Mouse (Mus musculus) forebrain, embryonic 16.5 days (tissue): Measurements from ENCODE around the gene Tmem238. TPM values are rescaled to one million over a fixed set of nuclear protein-coding genes. Genes with fewer than 3 reads are reported as not detected.

Experiments used
- ATAC-seq: fragments of 200-750 bp; cut with Nextera tagmentation; 2 replicates; pipeline ENCODE4 v1.8.0; 2017; ENCODE audit warnings: mild to moderate bottlenecking, moderate library complexity
- H3K27ac ChIP-seq: fragments of 300-500 bp; sonication (generic); 2 replicates; pipeline ENCODE4 v1.5.1; 2014; ENCODE audit warnings: low read length, control low read depth
- H3K27me3 ChIP-seq: fragments of 300-500 bp; sonication (generic); replicated peaks from 2 replicates; pipeline ENCODE4 v1.6.1; 2014; ENCODE audit warnings: low read length; ENCODE audit not compliant: control insufficient read depth, insufficient read depth
- H3K36me3 ChIP-seq: fragments of 300-500 bp; sonication (generic); 2 replicates; pipeline ENCODE4 v1.6.1; 2014; ENCODE audit not compliant: control insufficient read depth, insufficient read depth
- H3K4me1 ChIP-seq: fragments of 300-500 bp; sonication (generic); replicated peaks from 2 replicates; pipeline ENCODE4 v1.6.1; 2014; ENCODE audit warnings: low read length; ENCODE audit not compliant: control insufficient read depth, insufficient read depth
- H3K4me2 ChIP-seq: fragments of 300-500 bp; sonication (generic); 2 replicates; pipeline ENCODE4 v1.6.1; 2014; ENCODE audit warnings: mild to moderate bottlenecking, low read length, control low read depth
- H3K4me3 ChIP-seq: fragments of 300-500 bp; sonication (generic); replicated peaks from 2 replicates; pipeline ENCODE4 v1.5.1; 2014; ENCODE audit warnings: mild to moderate bottlenecking, low read length, control low read depth
- H3K9ac ChIP-seq: fragments of 300-500 bp; sonication (generic); replicated peaks from 2 replicates; pipeline ENCODE4 v1.6.1; 2014; ENCODE audit warnings: low read depth, low read length, control low read depth
- H3K9me3 ChIP-seq: fragments of 300-500 bp; sonication (generic); 2 replicates; pipeline ENCODE4 v1.6.1; 2016; ENCODE audit warnings: low read length; ENCODE audit not compliant: control insufficient read depth
- WGBS: fragments of 180-500 bp; shearing (Covaris S2); extraction: QIAGEN DNeasy Blood & Tissue Kit; methylation state at CpG from one replicate; pipeline ENCODE4 v1.1.7; 2014; 5-methylcytosine and 5-hydroxymethylcytosine counted together
- polyA plus RNA-seq: library from polyadenylated mRNA; unstranded; fragments of >200 nt; fragmentation: Nextera tagmentation; extraction: Ambion mirVana; gene quantifications from 2 replicates; pipeline ENCODE4 v1.2.1, GENCODE M21; 2015

The Tmem238 gene
- polyA plus RNA-seq, 1 experiment from 2014 or later, result 3.3 TPM

DNA sequence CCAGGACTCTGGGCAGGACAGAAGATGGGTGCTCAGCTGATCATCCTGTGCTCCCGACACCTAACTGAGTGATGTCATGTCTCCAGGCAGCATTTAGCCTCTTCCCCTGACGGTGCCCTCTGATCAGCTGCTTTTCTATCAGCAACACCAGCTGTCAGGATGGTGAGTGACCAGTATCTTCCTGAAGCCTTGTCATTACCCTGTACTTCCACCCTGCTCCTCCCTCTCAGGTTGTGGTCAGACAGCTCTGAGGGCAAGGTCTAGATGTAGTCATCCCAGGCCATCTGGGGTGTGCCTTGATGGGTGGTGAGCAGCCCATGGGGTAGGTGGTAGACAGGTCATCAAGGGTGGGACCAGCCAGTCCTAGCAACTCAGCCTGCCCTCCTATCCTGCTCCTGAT, 40.3 kb downstream of the Tmem238 start:
- H3K36me3 ChIP-seq, result no peaks in the 10 kb centered on the region

DNA sequence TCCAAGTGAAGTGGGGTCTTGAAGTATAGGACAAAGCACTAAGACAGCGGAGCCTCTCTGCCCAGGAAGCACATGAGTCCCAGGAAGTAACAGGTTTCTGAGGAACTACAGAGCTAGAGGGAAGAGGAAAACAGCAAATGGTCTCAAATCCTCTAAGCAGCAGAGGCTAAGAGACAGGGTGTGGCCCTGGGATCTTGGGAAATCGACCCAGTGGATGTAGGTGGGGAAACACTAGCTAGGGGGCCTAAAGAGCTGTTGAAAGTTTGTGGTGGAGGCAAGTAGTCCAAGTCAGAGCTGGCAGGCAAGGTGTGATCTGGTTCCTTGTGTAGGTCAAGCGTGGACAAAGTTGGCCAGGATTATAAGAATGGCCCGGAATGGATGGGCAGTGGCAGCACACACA, 41.1 kb downstream of the Tmem238 start:
- Histone ChIP-seq H3K36me3 (no peaks in the 10 kb centered on the region), H3K9me3 (no peaks in the 10 kb centered on the region), H3K27ac (no peak overlapping the region), H3K27me3 (no peaks in the 10 kb centered on the region), H3K4me2 (no peak overlapping the region), H3K4me3 (no peak overlapping the region), H3K4me1 (peaks cover 15% of the 10 kb centered on the region), H3K9ac (no peak overlapping the region)
- no peak for ATAC-seq
- 82% methylated on average over 4 of the region's 4 CpGs for WGBS

More for the DNA sequence above, 40.3 kb downstream of the Tmem238 start:
- ATAC-seq, result no peak
- peaks cover 15% of the 10 kb centered on the region for H3K4me1 ChIP-seq
- H3K27me3 ChIP-seq, result no peaks in the 10 kb centered on the region
- WGBS, result 85% methylated on average over 2 of the region's 2 CpGs
- no peak overlapping the region for H3K9ac ChIP-seq
- H3K9me3 ChIP-seq, result no peaks in the 10 kb centered on the region
- H3K27ac ChIP-seq, result no peak overlapping the region
- no peak overlapping the region for H3K4me3 ChIP-seq
- no peak overlapping the region for H3K4me2 ChIP-seq

- 82% methylated on average over 9 of the region's 9 CpGs for WGBS
- no peak overlapping the region for H3K9ac ChIP-seq
Measured at GRCm38 (mm10) chr7:4747156-4747899, 42.1 kb downstream of the Tmem238 start.

DNA sequence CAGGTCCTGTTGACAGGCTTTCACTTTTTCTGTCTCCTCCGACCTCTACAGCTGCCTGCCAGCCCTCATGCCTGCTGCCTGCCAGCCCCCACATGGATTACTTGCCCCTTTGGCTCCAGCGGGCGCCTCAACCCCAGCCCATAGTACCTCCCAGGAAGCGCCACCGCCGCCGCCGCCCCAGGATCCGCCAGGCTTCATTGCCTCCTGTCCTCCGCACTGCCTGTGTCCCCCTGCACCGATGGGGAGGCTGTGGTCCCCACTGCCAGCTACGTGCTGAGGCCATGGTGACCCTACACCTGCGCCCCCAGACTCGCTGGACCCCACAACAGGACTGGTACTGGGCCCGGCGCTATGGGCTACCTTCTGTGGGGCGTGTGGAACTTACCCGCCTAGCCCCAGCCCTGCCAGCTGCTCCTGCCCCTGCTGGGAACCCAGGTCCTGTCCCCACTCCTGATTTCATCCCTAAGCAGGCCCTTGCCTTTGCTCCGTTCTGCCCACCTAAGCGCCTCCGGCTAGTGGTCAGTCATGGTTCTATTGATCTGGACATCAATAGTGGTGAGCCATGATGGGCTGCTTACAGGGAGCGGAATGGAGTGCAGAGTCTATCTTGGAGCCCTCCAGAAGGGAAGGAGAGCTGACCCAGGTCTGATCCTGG, 43.0 kb downstream of the Tmem238 start:
- Histone ChIP-seq H3K4me1 (peaks cover 11% of the 10 kb centered on the region), H3K4me3 (no peak overlapping the region), H3K9ac (no peak overlapping the region), H3K27ac (no peak overlapping the region), H3K36me3 (no peaks in the 10 kb centered on the region), H3K27me3 (no peaks in the 10 kb centered on the region), H3K9me3 (no peaks in the 10 kb centered on the region), H3K4me2 (no peak overlapping the region)
- WGBS, result 82% methylated on average over 22 of the region's 22 CpGs
- ATAC-seq, result no peak

More at GRCm38 (mm10) chr7:4747156-4747899, 42.1 kb downstream of the Tmem238 start:
- no peaks in the 10 kb centered on the region for H3K27me3 ChIP-seq
- no peaks in the 10 kb centered on the region for H3K9me3 ChIP-seq
- no peak for ATAC-seq
- peaks cover 9% of the 10 kb centered on the region for H3K4me1 ChIP-seq
- H3K4me2 ChIP-seq, result no peak overlapping the region
- no peak overlapping the region for H3K4me3 ChIP-seq
- no peaks in the 10 kb centered on the region for H3K36me3 ChIP-seq
- no peak overlapping the region for H3K27ac ChIP-seq

DNA sequence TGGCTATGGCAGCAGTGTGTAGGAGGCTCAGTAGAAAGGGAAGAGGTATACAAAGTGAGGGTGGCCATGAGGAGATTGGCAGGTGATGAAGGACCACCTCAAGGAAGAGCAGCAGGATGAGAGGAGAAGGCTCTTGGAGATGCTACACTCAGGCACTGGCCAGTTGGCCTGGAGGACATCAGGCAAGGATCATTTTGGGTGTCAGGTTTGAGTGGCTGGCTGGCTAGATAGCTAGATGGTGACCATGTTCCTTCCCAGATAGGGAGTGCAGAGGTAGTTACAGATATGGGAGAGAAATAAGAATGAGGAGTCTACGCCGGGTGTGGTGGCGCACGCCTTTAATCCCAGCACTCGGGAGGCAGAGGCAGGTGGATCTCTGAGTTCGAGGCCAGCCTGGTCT, 44.6 kb downstream of the Tmem238 start:
- Histone ChIP-seq H3K27me3 (no peaks in the 10 kb centered on the region), H3K4me1 (peaks cover 21% of the 10 kb centered on the region), H3K27ac (no peak overlapping the region), H3K9ac (no peak overlapping the region), H3K4me2 (no peak overlapping the region), H3K36me3 (no peaks in the 10 kb centered on the region), H3K9me3 (no peaks in the 10 kb centered on the region), H3K4me3 (no peak overlapping the region)
- no peak for ATAC-seq
- 95% methylated on average over 6 of the region's 6 CpGs for WGBS

DNA sequence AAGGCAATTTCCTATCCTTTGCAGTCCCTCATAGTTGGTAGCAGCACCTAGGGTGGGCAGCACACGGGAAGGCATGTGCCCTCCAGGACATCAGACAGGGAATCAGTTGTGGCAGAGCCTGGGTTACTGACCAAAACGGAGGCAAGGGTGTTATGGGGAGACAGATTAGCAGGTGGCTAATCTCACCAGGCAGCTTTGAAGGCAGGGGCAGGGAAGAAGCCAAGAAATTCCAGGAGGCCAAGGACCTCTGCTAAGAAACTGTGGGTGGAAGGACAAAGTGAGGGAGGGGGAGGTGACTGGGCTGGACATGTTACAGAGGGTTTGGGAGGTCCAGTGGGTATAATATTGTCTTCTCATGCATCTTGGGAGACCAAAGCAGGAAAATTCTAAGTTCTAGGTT, 46.1 kb downstream of the Tmem238 start:
- no peaks in the 10 kb centered on the region for H3K27me3 ChIP-seq
- 71% methylated on average over 2 of the region's 2 CpGs for WGBS
- no peak for ATAC-seq
- no peaks in the 10 kb centered on the region for H3K36me3 ChIP-seq
- peaks cover 30% of the 10 kb centered on the region for H3K4me1 ChIP-seq
- no peaks in the 10 kb centered on the region for H3K9me3 ChIP-seq
- no peak overlapping the region for H3K4me3 ChIP-seq
- H3K27ac ChIP-seq, result no peak overlapping the region
- no peak overlapping the region for H3K4me2 ChIP-seq
- no peak overlapping the region for H3K9ac ChIP-seq

DNA sequence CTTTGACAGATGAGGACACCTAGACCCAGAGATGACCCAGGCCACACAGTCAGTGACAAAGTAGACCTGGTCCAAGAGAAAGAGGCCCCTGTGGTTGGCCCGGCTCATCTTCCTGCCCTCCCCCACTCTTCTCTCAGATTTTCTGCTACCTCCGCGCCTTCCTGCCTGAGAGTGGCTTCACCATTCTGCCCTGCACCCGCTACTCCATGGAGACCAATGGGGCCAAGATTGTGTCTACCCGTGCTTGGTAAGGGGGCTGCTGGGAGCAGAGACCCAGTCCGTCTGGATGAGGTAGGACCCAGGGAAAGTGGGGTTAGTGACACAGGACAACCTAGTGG, 47.0 kb downstream of the Tmem238 start:
- 88% methylated on average over 6 of the region's 6 CpGs for WGBS
- no peak for ATAC-seq
- Histone ChIP-seq H3K9ac (no peak overlapping the region), H3K4me3 (no peak overlapping the region), H3K4me2 (no peak overlapping the region), H3K27ac (no peak overlapping the region), H3K4me1 (peaks cover 31% of the 10 kb centered on the region), H3K9me3 (no peaks in the 10 kb centered on the region), H3K36me3 (no peaks in the 10 kb centered on the region), H3K27me3 (no peaks in the 10 kb centered on the region)

DNA sequence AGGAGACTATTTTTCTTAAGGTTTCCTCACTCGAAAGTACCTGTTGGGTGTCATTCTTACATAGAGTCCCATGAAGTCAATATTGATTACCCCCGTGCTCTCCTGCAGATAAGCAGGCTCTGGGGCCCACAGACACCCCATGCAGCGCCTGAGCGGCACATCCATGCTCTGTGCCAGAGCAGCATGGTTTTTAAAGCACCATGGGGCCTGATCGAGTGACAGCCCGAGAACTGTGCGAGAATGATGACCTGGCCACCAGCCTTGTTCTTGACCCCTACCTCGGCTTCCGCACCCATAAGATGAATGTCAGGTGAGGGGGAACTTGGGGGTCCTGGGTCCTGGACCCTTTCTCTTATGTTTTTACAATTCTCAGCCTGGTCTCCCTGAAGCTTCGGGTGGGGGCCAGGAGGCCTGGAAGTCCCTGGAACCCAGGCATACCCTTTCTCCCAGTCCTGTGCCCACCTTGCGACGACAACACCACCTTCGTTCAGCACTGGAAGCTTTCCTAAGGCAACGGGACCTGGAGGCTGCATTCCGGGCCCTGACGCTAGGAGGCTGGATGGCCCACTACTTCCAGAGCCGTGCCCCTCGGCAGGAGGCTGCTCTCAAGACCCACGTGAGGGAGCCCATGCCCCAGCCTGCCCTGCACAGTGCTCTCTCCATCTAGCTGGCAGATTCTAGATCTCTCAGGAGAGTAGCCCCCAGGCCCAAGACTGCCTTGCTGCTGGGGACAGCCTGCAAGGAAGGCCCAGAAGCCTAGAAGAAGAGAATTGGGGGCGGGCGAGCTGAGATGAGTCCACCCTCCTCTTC, 47.6 kb downstream of the Tmem238 start:
- no peaks in the 10 kb centered on the region for H3K36me3 ChIP-seq
- H3K4me1 ChIP-seq, result peaks cover 31% of the 10 kb centered on the region
- ATAC-seq, result no peak
- H3K4me2 ChIP-seq, result peak overlapping the region; percentile 86
- H3K9me3 ChIP-seq, result no peaks in the 10 kb centered on the region
- H3K27ac ChIP-seq, result no peak overlapping the region; the same call in 1 of the 2 replicates
- no peaks in the 10 kb centered on the region for H3K27me3 ChIP-seq
- H3K9ac ChIP-seq, result no peak overlapping the region
- no peak overlapping the region for H3K4me3 ChIP-seq
- WGBS, result 76% methylated on average over 21 of the region's 21 CpGs

GRCm38 (mm10) chr7:4741151-4741550, 48.3 kb downstream of the Tmem238 start:
- Histone ChIP-seq H3K4me1 (peaks cover 31% of the 10 kb centered on the region), H3K36me3 (no peaks in the 10 kb centered on the region), H3K27ac (peak overlapping the region; percentile 77), H3K9ac (peak overlapping the region; percentile 78), H3K27me3 (no peaks in the 10 kb centered on the region), H3K4me3 (peak overlapping the region; percentile 52), H3K4me2 (peak overlapping the region; percentile 86), H3K9me3 (no peaks in the 10 kb centered on the region)
- ATAC-seq, result no peak
- 4% methylated on average over 4 of the region's 4 CpGs for WGBS
